Mouse (Mus musculus): Measurements from ENCODE around the gene Sept9.

Sept9 gene

GRCm38 (mm10) chr11:117199282-117200175, at the start of gene Sept9:
Gene Sept9, plus strand, starts transcription at chr11:117199661.
- peak; percentile 34 for DNase-seq

- no peak for DNase-seq
These were observed 48.9 kb upstream of the Sept9 start for GRCm38 (mm10) chr11:117150467-117150966.

GRCm38 (mm10) chr11:117151461-117151860, 48.0 kb upstream of the Sept9 start:
- DNase-seq, result no peak

GRCm38 (mm10) chr11:117152541-117152940, 46.9 kb upstream of the Sept9 start:
- no peak for DNase-seq

- DNase-seq, result no peak
These were observed 45.9 kb upstream of the Sept9 start for GRCm38 (mm10) chr11:117153553-117153952.

- DNase-seq, result no peak
These were observed 45.2 kb upstream of the Sept9 start for GRCm38 (mm10) chr11:117154088-117154815.

- no peak for DNase-seq
These were observed 42.7 kb upstream of the Sept9 start for GRCm38 (mm10) chr11:117156725-117157124.

GRCm38 (mm10) chr11:117158343-117158742, 41.1 kb upstream of the Sept9 start:
- peak; percentile 58 for DNase-seq

GRCm38 (mm10) chr11:117159257-117159945, 40.1 kb upstream of the Sept9 start:
- DNase-seq, result no peak

GRCm38 (mm10) chr11:117159946-117160307, 39.5 kb upstream of the Sept9 start:
- DNase-seq, result no peak

- no peak for DNase-seq
These were observed 38.7 kb upstream of the Sept9 start for GRCm38 (mm10) chr11:117160791-117161190.

GRCm38 (mm10) chr11:117161574-117161973, 37.9 kb upstream of the Sept9 start:
- no peak for DNase-seq

GRCm38 (mm10) chr11:117163098-117163497, 36.4 kb upstream of the Sept9 start:
- DNase-seq, result no peak

- DNase-seq, result no peak
These were observed 35.7 kb upstream of the Sept9 start for GRCm38 (mm10) chr11:117163771-117164170.

- no peak for DNase-seq
These were observed 31.0 kb upstream of the Sept9 start for GRCm38 (mm10) chr11:117168278-117169087.

- DNase-seq, result no peak
These were observed 30.3 kb upstream of the Sept9 start for GRCm38 (mm10) chr11:117169088-117169635.

- DNase-seq, result no peak
These were observed 29.5 kb upstream of the Sept9 start for GRCm38 (mm10) chr11:117169801-117170565.

- no peak for DNase-seq
These were observed 25.2 kb upstream of the Sept9 start for GRCm38 (mm10) chr11:117174098-117174892.

GRCm38 (mm10) chr11:117174924-117175323, 24.5 kb upstream of the Sept9 start:
- DNase-seq, result peak; percentile 42

- no peak for DNase-seq
These were observed 24.0 kb upstream of the Sept9 start for GRCm38 (mm10) chr11:117175472-117175871.

Measured in lung, postnatal 14 days (tissue).